Mouse (Mus musculus) skeletal muscle tissue, adult 2 months (tissue): ENCODE data around the gene Mrvi1.

Source experiments
- DNase-seq: peaks from one replicate; pipeline ENCODE4 v3.0.0-alpha.2; 2012; ENCODE audit warnings: low read depth, low spot score

Gene Mrvi1

GRCm38 (mm10) chr7:110982053-110982705, at the start of gene Mrvi1:
Gene Mrvi1 (minus strand): TSS chr7:110982461.
- DNase-seq: peak; percentile 55

GRCm38 (mm10) chr7:111029046-111029553, 46.8 kb upstream of the Mrvi1 start:
- peak; percentile 21 for DNase-seq

GRCm38 (mm10) chr7:111028281-111029045, 46.2 kb upstream of the Mrvi1 start, which contains the start of gene Ctr9:
Gene Ctr9 (plus strand): TSS chr7:111028951.
- peak; percentile 82 for DNase-seq

GRCm38 (mm10) chr7:111024912-111025311, 42.7 kb upstream of the Mrvi1 start:
- DNase-seq: no peak

GRCm38 (mm10) chr7:111024068-111024594, 41.9 kb upstream of the Mrvi1 start:
- no peak for DNase-seq

- DNase-seq: no peak
Measured at GRCm38 (mm10) chr7:111020814-111021213, 38.6 kb upstream of the Mrvi1 start.

GRCm38 (mm10) chr7:111016921-111017320, 34.7 kb upstream of the Mrvi1 start:
- DNase-seq: no peak

GRCm38 (mm10) chr7:111015731-111016130, 33.5 kb upstream of the Mrvi1 start:
- no peak for DNase-seq

GRCm38 (mm10) chr7:111014893-111015292, 32.6 kb upstream of the Mrvi1 start:
- DNase-seq: peak; percentile 86

GRCm38 (mm10) chr7:111014039-111014605, 31.9 kb upstream of the Mrvi1 start:
- DNase-seq: no peak

GRCm38 (mm10) chr7:111004136-111004840, 22.0 kb upstream of the Mrvi1 start:
- no peak for DNase-seq

GRCm38 (mm10) chr7:110998887-110999827, 16.9 kb upstream of the Mrvi1 start:
- DNase-seq: no peak

GRCm38 (mm10) chr7:110991221-110991494, 8.9 kb upstream of the Mrvi1 start:
- DNase-seq: no peak

GRCm38 (mm10) chr7:110990356-110991220, 8.3 kb upstream of the Mrvi1 start:
- peak; percentile 49 for DNase-seq

GRCm38 (mm10) chr7:110989286-110989879, 7.1 kb upstream of the Mrvi1 start:
- DNase-seq: no peak

GRCm38 (mm10) chr7:110988081-110988480, 5.8 kb upstream of the Mrvi1 start:
- DNase-seq: no peak

- DNase-seq: no peak
Measured at GRCm38 (mm10) chr7:110985581-110986265, 3.5 kb upstream of the Mrvi1 start.

GRCm38 (mm10) chr7:110983621-110984020, 1.4 kb upstream of the Mrvi1 start:
- DNase-seq: no peak

- peak; percentile 33 for DNase-seq
Measured at GRCm38 (mm10) chr7:110982764-110983163, 503 bp upstream of the Mrvi1 start.
